Mouse (Mus musculus): ENCODE results near the gene Ube2n. TPM values are rescaled to one million over a fixed set of nuclear protein-coding genes. Genes with fewer than 3 reads are reported as not detected.
A peak's percentile ranks its signal among the peaks of the same experiment; 100 is the strongest.

Gene Ube2n
- total and polyA plus RNA-seq, 3 experiments: 80.6 to 571 (median 212) TPM

DNA sequence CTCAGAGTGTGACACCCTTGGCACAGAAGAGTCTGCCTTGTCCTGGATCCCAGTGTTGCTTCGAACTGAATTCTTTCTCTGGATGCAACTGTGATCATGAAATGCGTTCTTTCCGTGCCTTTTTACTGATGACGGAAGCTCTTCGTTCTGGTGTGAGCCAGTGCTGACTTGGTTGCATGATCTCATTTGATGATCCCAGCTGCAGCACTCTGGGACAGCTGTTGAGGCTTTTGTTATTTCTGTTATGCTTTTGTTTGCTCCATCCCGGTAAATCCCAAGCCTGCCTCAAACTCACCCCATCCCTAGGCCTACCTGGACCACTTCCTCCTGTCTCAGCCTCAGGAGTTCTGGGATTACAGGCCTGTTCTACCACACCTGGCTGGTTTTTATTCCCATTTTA, 53.1 kb downstream of the Ube2n start:
- peaks cover 0 to 12% of the 10 kb centered on the region in 2 experiments; a peak in 2 of 4 replicates for H3K36me3 ChIP-seq (ENCODE audit: control insufficient read depth in 1 of 2, insufficient read depth in 2 of 2, low read length in 2 of 2)
- H3K4me3 ChIP-seq (ENCODE audit: control insufficient read depth in 1 of 2, insufficient read depth in 1 of 2, low read depth in 2 of 2, low read length in 2 of 2): no peak overlapping the region
- H3K27ac ChIP-seq (ENCODE audit: control insufficient read depth, low read depth, low read length): no peak overlapping the region
- H3K9me3 ChIP-seq (replicated peaks; ENCODE audit: insufficient read depth, low read length): no peaks in the 10 kb centered on the region
- H3K79me2 ChIP-seq (ENCODE audit: control insufficient read depth, insufficient read depth, low read length, poor library complexity): peaks cover 8% of the 10 kb centered on the region
- H3K4me1 ChIP-seq (ENCODE audit: control insufficient read depth in 1 of 2, insufficient read depth in 2 of 2, low read length in 2 of 2): peaks cover 0 to 10% of the 10 kb centered on the region in 2 experiments; a peak in 1 of 4 replicates
- no peak for DNase-seq (ENCODE audit: low read depth, low spot score)
- TF ChIP-seq RAD21 (IDR thresholded peaks at IDR 0.05; ENCODE audit: low read depth, low read length): no peak
- no peak for TF ChIP-seq E2F4 (IDR thresholded peaks at IDR 0.05; ENCODE audit: borderline replicate concordance, low read depth, low read length)
- no peak for TF ChIP-seq MAZ (IDR thresholded peaks at IDR 0.05; ENCODE audit: low read depth, low read length)
- TF ChIP-seq GATA1 (IDR thresholded peaks at IDR 0.05; ENCODE audit: low read depth, low read length): no peak
- no peak for TF ChIP-seq ZC3H11A (IDR thresholded peaks at IDR 0.05; ENCODE audit: low read depth, low read length)
- TF ChIP-seq NRF1 (IDR thresholded peaks at IDR 0.05; ENCODE audit: insufficient read depth, low read depth, low read length, poor library complexity, severe bottlenecking): no peak
- TF ChIP-seq ZKSCAN1 (IDR thresholded peaks at IDR 0.05; ENCODE audit: low read depth, low read length): no peak
- TF ChIP-seq POLR2AphosphoS5 (IDR thresholded peaks at IDR 0.05; ENCODE audit: borderline replicate concordance, low read depth, low read length): no peak
- TF ChIP-seq UBTF (IDR thresholded peaks at IDR 0.05; ENCODE audit: borderline replicate concordance, insufficient read depth, low read depth, low read length): no peak
- no peak for TF ChIP-seq MXI1 (IDR thresholded peaks at IDR 0.05; ENCODE audit: low read depth, low read length)
- no peak for TF ChIP-seq HCFC1 (IDR thresholded peaks at IDR 0.05; ENCODE audit: low read depth, low read length)
- TF ChIP-seq USF1 (IDR thresholded peaks at IDR 0.05; ENCODE audit: low read depth, low read length): no peak
- H3K9ac ChIP-seq (ENCODE audit: control insufficient read depth, low read depth, low read length, poor library complexity, severe bottlenecking): no peak overlapping the region
- no peaks in the 10 kb centered on the region; a peak in 1 of 4 replicates for H3K27me3 ChIP-seq (ENCODE audit: control insufficient read depth in 1 of 2, insufficient read depth in 2 of 2, low read length in 2 of 2)

DNA sequence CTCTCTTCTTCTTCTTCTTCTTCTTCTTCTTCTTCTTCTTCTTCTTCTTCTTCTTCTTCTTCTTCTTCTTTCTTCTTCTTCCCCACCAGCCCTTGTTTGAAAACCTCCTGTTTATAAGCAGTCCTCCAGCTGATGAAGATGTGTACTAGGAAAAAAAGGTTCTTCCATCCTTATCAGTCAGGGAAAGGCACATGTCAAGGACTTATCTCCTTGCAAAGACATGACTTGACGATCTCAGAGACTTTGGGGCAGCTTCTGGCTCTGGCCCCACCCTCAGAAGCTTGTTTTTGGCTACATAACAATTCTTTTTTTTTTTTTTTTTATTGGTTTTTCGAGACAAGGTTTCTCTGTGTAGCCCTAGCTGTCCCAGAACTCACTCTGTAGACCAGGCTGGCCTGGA, 54.5 kb downstream of the Ube2n start:
- DNase-seq (ENCODE audit: low read depth, low spot score): peak; percentile 86
- Histone ChIP-seq H3K79me2 (ENCODE audit: control insufficient read depth, insufficient read depth, low read length, poor library complexity) (no peaks in the 10 kb centered on the region), H3K36me3 (ENCODE audit: control insufficient read depth in 1 of 2, insufficient read depth in 2 of 2, low read length in 2 of 2) (peaks cover 0 to 12% of the 10 kb centered on the region in 2 experiments; a peak in 2 of 4 replicates), H3K9ac (ENCODE audit: control insufficient read depth, low read depth, low read length, poor library complexity, severe bottlenecking) (no peak overlapping the region), H3K27me3 (ENCODE audit: control insufficient read depth in 1 of 2, insufficient read depth in 2 of 2, low read length in 2 of 2) (no peaks in the 10 kb centered on the region; a peak in 1 of 4 replicates), H3K9me3 (replicated peaks; ENCODE audit: insufficient read depth, low read length) (no peaks in the 10 kb centered on the region), H3K4me1 (ENCODE audit: control insufficient read depth in 1 of 2, insufficient read depth in 2 of 2, low read length in 2 of 2) (peaks cover 0 to 10% of the 10 kb centered on the region in 2 experiments; a peak in 1 of 4 replicates), H3K27ac (ENCODE audit: control insufficient read depth, low read depth, low read length) (no peak overlapping the region), H3K4me3 (ENCODE audit: control insufficient read depth in 1 of 2, insufficient read depth in 1 of 2, low read depth in 2 of 2, low read length in 2 of 2) (no peak overlapping the region)
- TF ChIP-seq TBP (IDR thresholded peaks at IDR 0.05; ENCODE audit: low read depth, low read length): no peak
- peak; percentile 88 for TF ChIP-seq TCF12 (IDR thresholded peaks at IDR 0.05; ENCODE audit: low read depth, low read length)
- no peak for TF ChIP-seq SMC3 (IDR thresholded peaks at IDR 0.05; ENCODE audit: low read depth, low read length)
- peak; percentile 66 for TF ChIP-seq TAL1 (IDR thresholded peaks at IDR 0.05; ENCODE audit: low read length)
- TF ChIP-seq MXI1 (IDR thresholded peaks at IDR 0.05; ENCODE audit: low read depth, low read length): peak; percentile 86
- TF ChIP-seq HCFC1 (IDR thresholded peaks at IDR 0.05; ENCODE audit: low read depth, low read length): 0 out of 2 replicates have a peak, but pooled peaks have one; percentile 43
- TF ChIP-seq ZNF384 (IDR thresholded peaks at IDR 0.05; ENCODE audit: low read depth, low read length): peak; percentile 92
- no peak for TF ChIP-seq POLR2A (IDR thresholded peaks at IDR 0.05; ENCODE audit: control insufficient read depth in 1 of 2, insufficient read depth in 1 of 2, low read depth in 1 of 2, low read length in 2 of 2, poor library complexity in 1 of 2)
- TF ChIP-seq ZKSCAN1 (IDR thresholded peaks at IDR 0.05; ENCODE audit: low read depth, low read length): no peak; the same call in 1 of the 2 replicates
- TF ChIP-seq CHD2 (IDR thresholded peaks at IDR 0.05; ENCODE audit: low read length): no peak
- peak; percentile 73 for TF ChIP-seq RCOR1 (IDR thresholded peaks at IDR 0.05; ENCODE audit: low read depth, low read length)
- TF ChIP-seq MYC (IDR thresholded peaks at IDR 0.05; ENCODE audit: low read depth, low read length): peak; percentile 89
- peak; percentile 84 to 85 for TF ChIP-seq EP300 (IDR thresholded peaks at IDR 0.05; ENCODE audit: low read depth in 1 of 2, low read length in 2 of 2)
- TF ChIP-seq NRF1 (IDR thresholded peaks at IDR 0.05; ENCODE audit: insufficient read depth, low read depth, low read length, poor library complexity, severe bottlenecking): no peak
- peak; percentile 71; the same call in 1 of the 2 replicates for TF ChIP-seq USF1 (IDR thresholded peaks at IDR 0.05; ENCODE audit: low read depth, low read length)
- TF ChIP-seq MAX (IDR thresholded peaks at IDR 0.05; ENCODE audit: low read length): peak; percentile 71; the same call in 1 of the 2 replicates
- TF ChIP-seq CHD1 (IDR thresholded peaks at IDR 0.05; ENCODE audit: low read depth, low read length): no peak
- no peak for TF ChIP-seq POLR2AphosphoS2 (IDR thresholded peaks at IDR 0.05; ENCODE audit: low read length)
- peak; percentile 93 for TF ChIP-seq BHLHE40 (IDR thresholded peaks at IDR 0.05; ENCODE audit: borderline replicate concordance, low read depth, low read length)
- no peak for TF ChIP-seq UBTF (IDR thresholded peaks at IDR 0.05; ENCODE audit: borderline replicate concordance, insufficient read depth, low read depth, low read length)
- no peak for TF ChIP-seq RAD21 (IDR thresholded peaks at IDR 0.05; ENCODE audit: low read depth, low read length)
- TF ChIP-seq MAFK (IDR thresholded peaks at IDR 0.05; ENCODE audit: borderline replicate concordance, low read depth, low read length): peak; percentile 30; the same call in 1 of the 2 replicates
- TF ChIP-seq ELF1 (IDR thresholded peaks at IDR 0.05; ENCODE audit: low read depth, low read length): no peak
- TF ChIP-seq GATA1 (IDR thresholded peaks at IDR 0.05; ENCODE audit: low read depth, low read length): peak; percentile 95
- peak; percentile 92 for TF ChIP-seq SIN3A (IDR thresholded peaks at IDR 0.05; ENCODE audit: low read length)
- TF ChIP-seq ETS1 (IDR thresholded peaks at IDR 0.05; ENCODE audit: low read depth, low read length): peak; percentile 98

Data from MEL (cell line).